ENCODE assay signal across 26 mouse cellular contexts in the genomic region with DNA sequence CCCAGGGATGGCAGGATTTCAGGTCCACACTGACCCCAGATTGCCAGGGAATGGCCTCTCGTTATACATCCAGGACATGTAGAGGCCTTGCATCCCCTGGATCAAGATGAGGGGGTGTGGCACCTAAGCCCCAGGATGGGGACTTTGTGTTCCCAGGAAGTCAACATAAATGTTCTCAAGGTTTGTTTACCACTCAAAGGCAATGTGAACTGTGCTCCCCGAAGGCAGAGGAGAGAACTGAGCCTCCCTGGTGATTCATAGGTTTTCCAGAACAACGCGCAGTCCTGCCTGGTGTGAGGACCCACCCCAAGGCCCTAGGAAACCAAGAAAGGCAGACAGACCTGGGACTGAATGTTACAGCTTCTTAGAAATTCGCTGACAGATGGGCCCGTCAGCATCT. TPM values are rescaled to one million over a fixed set of nuclear protein-coding genes. Genes with fewer than 3 reads are reported as not detected.
DNase-seq lines count a peak whose midpoint lies in the region; ATAC-seq and TF ChIP-seq lines count a peak whose summit lies in the region.
"Had no signal": no experiment of that assay in that cellular context is flagged by ENCODE, and none has a peak within 500 bp of the region (broad histone marks: within the 10 kb centered on the region; RNA-seq: fewer than 3 reads in every experiment).

No protein-coding gene starts in this region.

- no peaks in the 10 kb centered on the region for H3K27me3 ChIP-seq in intestine, postnatal 0 days (replicated peaks; ENCODE audit: control insufficient read depth, insufficient read depth, low read length)
- no peaks in the 10 kb centered on the region for H3K27me3 ChIP-seq in intestine, embryonic 15.5 days (replicated peaks)
- H3K27me3 ChIP-seq in lung, postnatal 0 days (replicated peaks; ENCODE audit: insufficient read depth, low read length) = no peaks in the 10 kb centered on the region
- H3K27me3 ChIP-seq in ES-Bruce4 (ENCODE audit: control insufficient read depth, insufficient read depth, low read length, poor library complexity, severe bottlenecking) = no peaks in the 10 kb centered on the region
- no peaks in the 10 kb centered on the region for H3K27me3 ChIP-seq in stomach, postnatal 0 days (ENCODE audit: control insufficient read depth, insufficient read depth, low read length)
- H3K27me3 ChIP-seq: CH12.LX; embryonic facial prominence, embryonic 13.5 days; embryonic facial prominence, embryonic 15.5 days; forebrain, embryonic 12.5 days had no signal

- no peak overlapping the region for H3K9ac ChIP-seq in intestine, postnatal 0 days (ENCODE audit: low read depth, low read length)
- H3K9ac ChIP-seq in intestine, embryonic 15.5 days = no peak overlapping the region
- no peak overlapping the region for H3K9ac ChIP-seq in lung, postnatal 0 days (replicated peaks; ENCODE audit: low read depth)
- H3K9ac ChIP-seq in ES-Bruce4 (ENCODE audit: low read depth, poor library complexity, severe bottlenecking) = no peak overlapping the region
- H3K9ac ChIP-seq in stomach, postnatal 0 days (ENCODE audit: low read length) = no peak overlapping the region
- H3K9ac ChIP-seq: embryonic facial prominence, embryonic 13.5 days; embryonic facial prominence, embryonic 15.5 days; forebrain, embryonic 12.5 days had no signal

- no peak for TF ChIP-seq POLR2A in ES-Bruce4 (IDR thresholded peaks at IDR 0.05; ENCODE audit: insufficient read depth, low read length)

- H3K4me3 ChIP-seq in intestine, postnatal 0 days (ENCODE audit: low read depth, low read length) = no peak overlapping the region
- no peak overlapping the region for H3K4me3 ChIP-seq in intestine, embryonic 15.5 days (replicated peaks)
- no peak overlapping the region for H3K4me3 ChIP-seq in lung, postnatal 0 days (ENCODE audit: low read depth, low read length)
- no peak overlapping the region for H3K4me3 ChIP-seq in ES-Bruce4 (ENCODE audit: low read depth, low read length)
- H3K4me3 ChIP-seq in stomach, postnatal 0 days (ENCODE audit: low read depth, low read length) = no peak overlapping the region
- H3K4me3 ChIP-seq: embryonic facial prominence, embryonic 13.5 days; embryonic facial prominence, embryonic 15.5 days; erythroblast, embryonic 14.5 days; forebrain, embryonic 10.5 days; forebrain, embryonic 12.5 days had no signal

- WGBS in intestine, postnatal 0 days = 67% methylated on average over 6 of the region's 6 CpGs
- WGBS in intestine, embryonic 15.5 days = 76% methylated on average over 6 of the region's 6 CpGs
- 79% methylated on average over 6 of the region's 6 CpGs for WGBS in lung, postnatal 0 days
- 62% methylated on average over 6 of the region's 6 CpGs for WGBS in stomach, postnatal 0 days

- TF ChIP-seq CTCF in intestine, postnatal 0 days (IDR thresholded peaks at IDR 0.05; ENCODE audit: low read depth) = no peak
- no peak for TF ChIP-seq CTCF in lung, postnatal 0 days (IDR thresholded peaks at IDR 0.05)
- TF ChIP-seq CTCF in ES-Bruce4 (IDR thresholded peaks at IDR 0.05; ENCODE audit: low read depth, low read length) = no peak
- TF ChIP-seq CTCF in stomach, postnatal 0 days (IDR thresholded peaks at IDR 0.05; ENCODE audit: low read depth) = no peak

- no peak overlapping the region for H3K4me2 ChIP-seq in intestine, postnatal 0 days (replicated peaks; ENCODE audit: low read depth)
- no peak overlapping the region for H3K4me2 ChIP-seq in intestine, embryonic 15.5 days (replicated peaks)
- no peak overlapping the region for H3K4me2 ChIP-seq in lung, postnatal 0 days (replicated peaks; ENCODE audit: low read depth, low read length)
- H3K4me2 ChIP-seq in stomach, postnatal 0 days (replicated peaks; ENCODE audit: low read depth) = no peak overlapping the region
- H3K4me2 ChIP-seq: embryonic facial prominence, embryonic 13.5 days; embryonic facial prominence, embryonic 15.5 days; forebrain, embryonic 12.5 days had no signal

- peak; percentile 50; the same call in 1 of the 2 replicates for ATAC-seq in intestine, postnatal 0 days
- no peak for ATAC-seq in intestine, embryonic 15.5 days
- peak; percentile 76 for ATAC-seq in lung, postnatal 0 days
- ATAC-seq in stomach, postnatal 0 days (ENCODE audit: low FRiP score, low TSS enrichment) = peak; percentile 84
- ATAC-seq: CD4-positive, CD25-positive, alpha-beta regulatory T cell, adult 4 months; forebrain, embryonic 14.5 days had no signal

- H3K27ac ChIP-seq in intestine, postnatal 0 days (ENCODE audit: low read depth, low read length) = no peak overlapping the region
- H3K27ac ChIP-seq in intestine, embryonic 15.5 days = no peak overlapping the region
- H3K27ac ChIP-seq in lung, postnatal 0 days (ENCODE audit: low read length) = no peak overlapping the region
- H3K27ac ChIP-seq in ES-Bruce4 (ENCODE audit: insufficient read depth, low read length) = peak overlapping the region; percentile 8; the same call in 1 of the 2 replicates
- H3K27ac ChIP-seq in stomach, postnatal 0 days (replicated peaks) = peak overlapping the region; percentile 73; the same call in 1 of the 2 replicates
- H3K27ac ChIP-seq: embryonic facial prominence, embryonic 13.5 days; embryonic facial prominence, embryonic 15.5 days; forebrain, embryonic 10.5 days; forebrain, embryonic 12.5 days had no signal

- H3K4me1 ChIP-seq in intestine, postnatal 0 days (replicated peaks; ENCODE audit: control insufficient read depth, insufficient read depth, low read length) = 0 out of 2 replicates have a peak, but pooled peaks cover under 1% of the 10 kb centered on the region
- H3K4me1 ChIP-seq in intestine, embryonic 15.5 days (replicated peaks) = peaks cover 2% of the 10 kb centered on the region
- no peaks in the 10 kb centered on the region for H3K4me1 ChIP-seq in lung, postnatal 0 days (ENCODE audit: insufficient read depth, low read depth, low read length)
- H3K4me1 ChIP-seq in ES-Bruce4 (ENCODE audit: control insufficient read depth, insufficient read depth, low read length) = peaks cover 4% of the 10 kb centered on the region
- no peaks in the 10 kb centered on the region for H3K4me1 ChIP-seq in stomach, postnatal 0 days (replicated peaks; ENCODE audit: control insufficient read depth, insufficient read depth)

- no peaks in the 10 kb centered on the region for H3K36me3 ChIP-seq in intestine, postnatal 0 days (ENCODE audit: control insufficient read depth, insufficient read depth)
- no peaks in the 10 kb centered on the region for H3K36me3 ChIP-seq in intestine, embryonic 15.5 days
- H3K36me3 ChIP-seq in lung, postnatal 0 days (ENCODE audit: insufficient read depth, low read length) = no peaks in the 10 kb centered on the region
- no peaks in the 10 kb centered on the region for H3K36me3 ChIP-seq in ES-Bruce4 (ENCODE audit: control insufficient read depth, insufficient read depth, low read length, poor library complexity, severe bottlenecking)
- H3K36me3 ChIP-seq in stomach, postnatal 0 days (ENCODE audit: control insufficient read depth, insufficient read depth, low read length) = no peaks in the 10 kb centered on the region
- H3K36me3 ChIP-seq: embryonic facial prominence, embryonic 13.5 days; embryonic facial prominence, embryonic 15.5 days; forebrain, embryonic 10.5 days; forebrain, embryonic 12.5 days had no signal

- DNase-seq in lung, postnatal 0 days (ENCODE audit: low spot score) = peak; percentile 22
- DNase-seq in lung, postnatal 14 days = no peak
- DNase-seq in stomach, postnatal 0 days (ENCODE audit: low spot score) = peak; percentile 44
- no peak for DNase-seq in gastrocnemius, postnatal 25 days
- DNase-seq: adrenal gland, adult 2 months; adrenal gland, postnatal 10 days; adrenal gland, postnatal 25 days; B cell, adult 2 months; cerebellum, adult 11 months; cerebellum, adult 18-20 months; cerebellum, adult 8-10 months; cerebellum, adult 9-11 months; cerebellum, postnatal 14 days; cerebellum, postnatal 36 days; embryo, embryonic 11 days had no signal

- no peaks in the 10 kb centered on the region for H3K9me3 ChIP-seq in intestine, postnatal 0 days (ENCODE audit: control insufficient read depth)
- H3K9me3 ChIP-seq in intestine, embryonic 15.5 days = no peaks in the 10 kb centered on the region
- H3K9me3 ChIP-seq in lung, postnatal 0 days (ENCODE audit: low read length) = no peaks in the 10 kb centered on the region
- H3K9me3 ChIP-seq in ES-Bruce4 (replicated peaks; ENCODE audit: control insufficient read depth, insufficient read depth, low read length, poor library complexity, severe bottlenecking) = no peaks in the 10 kb centered on the region
- no peaks in the 10 kb centered on the region for H3K9me3 ChIP-seq in stomach, postnatal 0 days (ENCODE audit: control insufficient read depth, low read length)
- H3K9me3 ChIP-seq: embryonic facial prominence, embryonic 13.5 days; embryonic facial prominence, embryonic 15.5 days; forebrain, embryonic 10.5 days; forebrain, embryonic 12.5 days had no signal

- TF ChIP-seq EP300 in lung, postnatal 0 days (IDR thresholded peaks at IDR 0.05) = peak; percentile 98
- TF ChIP-seq EP300 in ES-Bruce4 (IDR thresholded peaks at IDR 0.05; ENCODE audit: insufficient read depth, low read depth, low read length) = no peak
- TF ChIP-seq EP300 in stomach, postnatal 0 days (optimal IDR thresholded peaks at IDR 0.05) = peak; percentile 83

RNA-seq across cellular contexts. Expression of a gene that starts 18.6 kb away (rescaled TPM):
- polyA plus RNA-seq in intestine, postnatal 0 days (2015; fragmentation: Nextera tagmentation; extraction: Ambion mirVana) = 109 and 127 TPM in 2 replicates
- polyA plus RNA-seq in intestine, embryonic 15.5 days (2015; fragmentation: Nextera tagmentation; extraction: Ambion mirVana) = 78.0 and 87.9 TPM in 2 replicates
- 92.6 and 119 TPM in 2 replicates for polyA plus RNA-seq in lung, postnatal 0 days (2015; fragmentation: Nextera tagmentation; extraction: Ambion mirVana)
- 109 and 114 TPM in 2 replicates for polyA plus RNA-seq in ES-Bruce4 (2011; ENCODE audit: insufficient read depth, insufficient read length, low read depth, missing spikeins)
- 55.3 and 66.5 TPM in 2 replicates for polyA plus RNA-seq in stomach, postnatal 0 days (2015; fragmentation: Nextera tagmentation; extraction: Ambion mirVana)
- total RNA-seq in gastrocnemius, postnatal 25 days (2021) = 10 to 100 TPM; 52.1 to 57.8 TPM

Comparison
In these comparisons a context has a peak if more than half of its experiments do, and no peak if none do; other contexts are left out.
1. DNase-seq: peak in lung, postnatal 0 days (single experiment) and stomach, postnatal 0 days (single experiment); none in lung, postnatal 14 days (single experiment) and gastrocnemius, postnatal 25 days (single experiment).
2. H3K27ac ChIP-seq: peak in ES-Bruce4 (single experiment) and stomach, postnatal 0 days (single experiment); none in intestine, postnatal 0 days (single experiment), intestine, embryonic 15.5 days (single experiment) and lung, postnatal 0 days (single experiment).